Comparison of ENCODE assay signal across 19 mouse cellular contexts in genomic region chr8:120096486-120096885, GRCm38 (mm10). TPM values are rescaled to one million over a fixed set of nuclear protein-coding genes. Genes with fewer than 3 reads are reported as not detected.
DNase-seq lines count a peak whose midpoint lies in the region; ATAC-seq and TF ChIP-seq lines count a peak whose summit lies in the region.
"Had no signal": no experiment of that assay in that cellular context is flagged by ENCODE, and none has a peak within 500 bp of the region (broad histone marks: within the 10 kb centered on the region; RNA-seq: fewer than 3 reads in every experiment).

No protein-coding gene starts in this region.

- no peaks in the 10 kb centered on the region for H3K27me3 ChIP-seq in kidney, embryonic 16.5 days (ENCODE audit: insufficient read depth, low read length)
- no peaks in the 10 kb centered on the region for H3K27me3 ChIP-seq in intestine, embryonic 16.5 days (replicated peaks; ENCODE audit: control insufficient read depth, insufficient read depth, low read length)
- no peaks in the 10 kb centered on the region for H3K27me3 ChIP-seq in small intestine, adult 2 months (ENCODE audit: control insufficient read depth, insufficient read depth, low read length)
- H3K27me3 ChIP-seq: CH12.LX; liver, embryonic 13.5 days; midbrain, embryonic 15.5 days had no signal

- no peak overlapping the region for H3K4me3 ChIP-seq in kidney, embryonic 16.5 days (ENCODE audit: low read length)
- H3K4me3 ChIP-seq in intestine, embryonic 16.5 days (ENCODE audit: low read length): no peak overlapping the region
- no peak overlapping the region for H3K4me3 ChIP-seq in small intestine, adult 2 months (ENCODE audit: low read depth, low read length)
- H3K4me3 ChIP-seq: forebrain, embryonic 10.5 days; liver, embryonic 13.5 days; midbrain, embryonic 15.5 days; myocyte had no signal

- no peak for TF ChIP-seq CTCF in small intestine, adult 2 months (IDR thresholded peaks at IDR 0.05; ENCODE audit: extremely low read depth, insufficient read length, insufficient replicate concordance, low read depth, low read length)

- no peak overlapping the region for H3K9ac ChIP-seq in kidney, embryonic 16.5 days (replicated peaks; ENCODE audit: low read length)
- 0 out of 2 replicates have a peak overlapping the region, but pooled peaks have one; percentile 35 for H3K9ac ChIP-seq in intestine, embryonic 16.5 days (ENCODE audit: low read depth, low read length)
- H3K9ac ChIP-seq: forebrain, postnatal 0 days; liver, embryonic 13.5 days; midbrain, embryonic 15.5 days had no signal

- H3K4me1 ChIP-seq in kidney, embryonic 16.5 days (ENCODE audit: insufficient read depth, low read length): peaks cover 8% of the 10 kb centered on the region
- peaks cover 43% of the 10 kb centered on the region for H3K4me1 ChIP-seq in intestine, embryonic 16.5 days (ENCODE audit: control insufficient read depth, insufficient read depth, low read length)
- H3K4me1 ChIP-seq in small intestine, adult 2 months (ENCODE audit: control insufficient read depth, insufficient read depth, insufficient read length, low read length): peaks cover 55% of the 10 kb centered on the region

- peak; percentile 52 for DNase-seq in kidney, adult 11 months
- DNase-seq in 3134 (ENCODE audit: extremely low read depth, insufficient read length, low spot score): peak; percentile 65
- no peak for DNase-seq in frontal cortex, postnatal 36 days (ENCODE audit: low spot score in 2 of 2)
- no peak for DNase-seq in ovary, postnatal 36 days (ENCODE audit: low spot score)
- DNase-seq: cerebellum, adult 8-10 months; forebrain, postnatal 0 days; heart, adult 18-20 months; heart, postnatal 36 days; kidney, adult 8-10 months; liver, embryonic 13.5 days; lung, postnatal 10 days had no signal

- TF ChIP-seq POLR2A in small intestine, adult 2 months (IDR thresholded peaks at IDR 0.05; ENCODE audit: low read depth, low read length): no peak

- no peak overlapping the region for H3K27ac ChIP-seq in kidney, embryonic 16.5 days (ENCODE audit: low read length)
- peak overlapping the region; percentile 77 for H3K27ac ChIP-seq in intestine, embryonic 16.5 days (ENCODE audit: low read length)
- H3K27ac ChIP-seq in small intestine, adult 2 months (ENCODE audit: insufficient read depth, low read depth, low read length): peak overlapping the region; percentile 95
- H3K27ac ChIP-seq: forebrain, embryonic 10.5 days; liver, embryonic 13.5 days; midbrain, embryonic 15.5 days had no signal

- no peak for ATAC-seq in kidney, embryonic 16.5 days (ENCODE audit: low FRiP score, low TSS enrichment)
- peak; percentile 68 for ATAC-seq in intestine, embryonic 16.5 days
- ATAC-seq: forebrain, postnatal 0 days; hindbrain, embryonic 16.5 days; midbrain, embryonic 15.5 days had no signal

- H3K9me3 ChIP-seq in kidney, embryonic 16.5 days (ENCODE audit: low read length): no peaks in the 10 kb centered on the region
- H3K9me3 ChIP-seq in intestine, embryonic 16.5 days (ENCODE audit: control insufficient read depth, low read length): no peaks in the 10 kb centered on the region
- H3K9me3 ChIP-seq: forebrain, embryonic 10.5 days; liver, embryonic 13.5 days; midbrain, embryonic 15.5 days had no signal

- peaks cover 23% of the 10 kb centered on the region for H3K36me3 ChIP-seq in kidney, embryonic 16.5 days (ENCODE audit: insufficient read depth, low read length)
- peaks cover 14% of the 10 kb centered on the region for H3K36me3 ChIP-seq in intestine, embryonic 16.5 days (ENCODE audit: control insufficient read depth, insufficient read depth, low read length)
- H3K36me3 ChIP-seq in small intestine, adult 2 months (ENCODE audit: control insufficient read depth, insufficient read depth, low read length): peaks cover 21% of the 10 kb centered on the region

- 63% methylated on average over 2 of the region's 2 CpGs for WGBS in kidney, embryonic 16.5 days
- 47% methylated on average over 2 of the region's 2 CpGs for WGBS in intestine, embryonic 16.5 days
- WGBS in small intestine, adult 2 months: 20% methylated on average over 2 of the region's 2 CpGs

- H3K4me2 ChIP-seq in kidney, embryonic 16.5 days (replicated peaks; ENCODE audit: low read depth, low read length): no peak overlapping the region
- H3K4me2 ChIP-seq in intestine, embryonic 16.5 days (ENCODE audit: low read depth, low read length): peak overlapping the region; percentile 15; the same call in 1 of the 2 replicates
- H3K4me2 ChIP-seq: liver, embryonic 13.5 days; midbrain, embryonic 15.5 days had no signal

RNA-seq across cellular contexts. Expression of gene Zdhhc7, which starts 4.8 kb away (rescaled TPM):
- polyA plus RNA-seq in kidney, embryonic 16.5 days (2015; fragmentation: Nextera tagmentation; extraction: Ambion mirVana): 36.2 and 37.4 TPM in 2 replicates
- 40.5 and 44.7 TPM in 2 replicates for polyA plus RNA-seq in intestine, embryonic 16.5 days (2015; fragmentation: Nextera tagmentation; extraction: Ambion mirVana)
- polyA plus RNA-seq in small intestine, adult 2 months (2012; rRNA removed): 99.7 and 172 TPM in 2 replicates

RNA-seq across cellular contexts. Expression of gene 6430548M08Rik, which starts 17.5 kb away (rescaled TPM):
- 5.3 and 6.7 TPM in 2 replicates for polyA plus RNA-seq in kidney, embryonic 16.5 days (2015; fragmentation: Nextera tagmentation; extraction: Ambion mirVana)
- 4.6 and 5.1 TPM in 2 replicates for polyA plus RNA-seq in intestine, embryonic 16.5 days (2015; fragmentation: Nextera tagmentation; extraction: Ambion mirVana)
- 8.0 and 22.6 TPM in 2 replicates for polyA plus RNA-seq in small intestine, adult 2 months (2012; rRNA removed)

Comparison
In these comparisons a context has a peak if more than half of its experiments do, and no peak if none do; other contexts are left out.
1. DNase-seq: peak in kidney, adult 11 months (single experiment) and 3134 (single experiment); none in frontal cortex, postnatal 36 days (0 of 2) and ovary, postnatal 36 days (single experiment).